Mouse (Mus musculus) hindbrain, embryonic 10.5 days (tissue): ENCODE results near the gene Calr3. TPM values are rescaled to one million over a fixed set of nuclear protein-coding genes. Genes with fewer than 3 reads are reported as not detected.
A peak's percentile ranks its signal among the peaks of the same experiment; 100 is the strongest.

Experiments used
- DNase-seq: peaks from one replicate; pipeline ENCODE4 v3.0.0-alpha.2; 2017; ENCODE audit warnings: low spot score
- H3K27ac ChIP-seq: fragments of 300-500 bp; sonication (generic); 2 replicates; pipeline ENCODE4 v1.5.1; 2016; ENCODE audit warnings: mild to moderate bottlenecking, moderate library complexity
- H3K27me3 ChIP-seq: fragments of 300-500 bp; sonication (generic); 2 replicates; pipeline ENCODE4 v1.6.1; 2016; ENCODE audit warnings: mild to moderate bottlenecking; ENCODE audit not compliant: poor library complexity, insufficient read depth, severe bottlenecking
- H3K36me3 ChIP-seq: fragments of 300-500 bp; sonication (generic); 2 replicates; pipeline ENCODE4 v1.6.1; 2016; ENCODE audit warnings: mild to moderate bottlenecking, moderate library complexity
- H3K4me1 ChIP-seq: fragments of 300-500 bp; sonication (generic); replicated peaks from 2 replicates; pipeline ENCODE4 v1.6.1; 2016; ENCODE audit warnings: mild to moderate bottlenecking
- H3K4me3 ChIP-seq: fragments of 300-500 bp; sonication (generic); 2 replicates; pipeline ENCODE4 v1.5.1; 2016; ENCODE audit warnings: mild to moderate bottlenecking, moderate library complexity
- H3K9me3 ChIP-seq: fragments of 300-500 bp; sonication (generic); 2 replicates; pipeline ENCODE4 v1.6.1; 2016; ENCODE audit warnings: mild to moderate bottlenecking, moderate library complexity
- WGBS: fragments of 180-500 bp; shearing (Covaris S2); methylation state at CpG from one replicate; pipeline ENCODE4 v1.1.7; 2016; 5-methylcytosine and 5-hydroxymethylcytosine counted together
- polyA plus RNA-seq: library from polyadenylated mRNA; unstranded; fragments of >200 nt; fragmentation: Nextera tagmentation; extraction: Ambion mirVana; gene quantifications from 2 replicates; pipeline ENCODE4 v1.2.1, GENCODE M21; 2016

The Calr3 gene
- 0.80 and 1.6 TPM in 2 replicates for polyA plus RNA-seq

- peaks cover 18% of the 10 kb centered on the region for H3K36me3 ChIP-seq
- 5% methylated on average over 34 of the region's 34 CpGs for WGBS
- H3K27me3 ChIP-seq, result no peaks in the 10 kb centered on the region
- peaks cover 12% of the 10 kb centered on the region; the same call in 1 of the 2 replicates for H3K4me1 ChIP-seq
- peak within 1 kb of the TSS; percentile 91 for H3K27ac ChIP-seq
- no peaks in the 10 kb centered on the region for H3K9me3 ChIP-seq
- peak; percentile 97 for DNase-seq
- peak within 1 kb of the TSS; percentile 57 for H3K4me3 ChIP-seq
Measured at GRCm38 (mm10) chr8:72443338-72443993, at the start of gene Calr3, which contains the start of gene 1700030K09Rik. TSS of gene Calr3 (minus strand) at chr8:72443870. TSS of gene 1700030K09Rik (plus strand) at chr8:72443880.

- H3K36me3 ChIP-seq, result peaks cover 56% of the 10 kb centered on the region
- no peaks in the 10 kb centered on the region for H3K27me3 ChIP-seq
- H3K4me1 ChIP-seq, result peaks cover 35% of the 10 kb centered on the region
- DNase-seq, result peak; percentile 16
- peak overlapping the region; percentile 95 for H3K4me3 ChIP-seq
- H3K27ac ChIP-seq, result peak overlapping the region; percentile 90
- WGBS, result 17% methylated on average over 8 of the region's 8 CpGs
- no peaks in the 10 kb centered on the region for H3K9me3 ChIP-seq
Measured at GRCm38 (mm10) chr8:72493381-72493780, 49.7 kb upstream of the Calr3 start.

GRCm38 (mm10) chr8:72492622-72493081, 49.0 kb upstream of the Calr3 start:
- Histone ChIP-seq H3K27ac (peak overlapping the region; percentile 90), H3K27me3 (no peaks in the 10 kb centered on the region), H3K9me3 (no peaks in the 10 kb centered on the region), H3K4me1 (peaks cover 35% of the 10 kb centered on the region), H3K36me3 (peaks cover 57% of the 10 kb centered on the region), H3K4me3 (peak overlapping the region; percentile 95)
- DNase-seq, result peak; percentile 99
- under 1% methylated on average over 55 of the region's 56 CpGs for WGBS

- DNase-seq, result no peak
- under 1% methylated on average over 98 of the region's 98 CpGs for WGBS
Measured at GRCm38 (mm10) chr8:72491680-72492621, 48.3 kb upstream of the Calr3 start, which contains the start of gene Slc35e1. TSS of gene Slc35e1 (minus strand) at chr8:72492614.

GRCm38 (mm10) chr8:72491017-72491416, 47.3 kb upstream of the Calr3 start:
- DNase-seq, result no peak
- peak overlapping the region; percentile 95 for H3K4me3 ChIP-seq

More at GRCm38 (mm10) chr8:72491680-72492621, 48.3 kb upstream of the Calr3 start, which contains the start of gene Slc35e1:
- peak within 1 kb of the TSS; percentile 95 for H3K4me3 ChIP-seq
- H3K4me1 ChIP-seq, result peaks cover 35% of the 10 kb centered on the region
- no peaks in the 10 kb centered on the region for H3K27me3 ChIP-seq
- H3K36me3 ChIP-seq, result peaks cover 58% of the 10 kb centered on the region
- peak within 1 kb of the TSS; percentile 90 for H3K27ac ChIP-seq
- no peaks in the 10 kb centered on the region for H3K9me3 ChIP-seq

GRCm38 (mm10) chr8:72487014-72487413, 43.3 kb upstream of the Calr3 start:
- no peak overlapping the region for H3K4me3 ChIP-seq
- peaks cover 19% of the 10 kb centered on the region for H3K4me1 ChIP-seq
- no peaks in the 10 kb centered on the region for H3K27me3 ChIP-seq
- peaks cover 79% of the 10 kb centered on the region for H3K36me3 ChIP-seq
- DNase-seq, result no peak
- no peak overlapping the region for H3K27ac ChIP-seq
- H3K9me3 ChIP-seq, result no peaks in the 10 kb centered on the region

More at GRCm38 (mm10) chr8:72491017-72491416, 47.3 kb upstream of the Calr3 start:
- Histone ChIP-seq H3K27me3 (no peaks in the 10 kb centered on the region), H3K4me1 (peaks cover 35% of the 10 kb centered on the region), H3K36me3 (peaks cover 58% of the 10 kb centered on the region), H3K27ac (no peak overlapping the region), H3K9me3 (no peaks in the 10 kb centered on the region)
- WGBS, result 93% methylated on average over 2 of the region's 2 CpGs

GRCm38 (mm10) chr8:72485456-72486199, 42.0 kb upstream of the Calr3 start:
- DNase-seq, result no peak
- Histone ChIP-seq H3K4me1 (peaks cover 5% of the 10 kb centered on the region), H3K27me3 (no peaks in the 10 kb centered on the region), H3K4me3 (no peak overlapping the region), H3K9me3 (no peaks in the 10 kb centered on the region), H3K36me3 (peaks cover 92% of the 10 kb centered on the region), H3K27ac (no peak overlapping the region)
- WGBS, result 85% methylated on average over 6 of the region's 6 CpGs

GRCm38 (mm10) chr8:72474826-72475546, 31.3 kb upstream of the Calr3 start, which contains the start of gene Cherp:
TSS of gene Cherp (minus strand) at chr8:72475226.
- Histone ChIP-seq H3K9me3 (no peaks in the 10 kb centered on the region), H3K4me1 (peaks cover 23% of the 10 kb centered on the region), H3K27me3 (no peaks in the 10 kb centered on the region), H3K27ac (peak within 1 kb of the TSS; percentile 94), H3K36me3 (peaks cover 48% of the 10 kb centered on the region), H3K4me3 (peak within 1 kb of the TSS; percentile 93)
- DNase-seq, result peak; percentile 98
- under 1% methylated on average over 80 of the region's 80 CpGs for WGBS

- peaks cover 79% of the 10 kb centered on the region for H3K36me3 ChIP-seq
- H3K9me3 ChIP-seq, result no peaks in the 10 kb centered on the region
- peaks cover 14% of the 10 kb centered on the region for H3K4me1 ChIP-seq
- no peak overlapping the region for H3K4me3 ChIP-seq
- DNase-seq, result no peak
- H3K27ac ChIP-seq, result no peak overlapping the region
- WGBS, result 95% methylated on average over 7 of the region's 7 CpGs
- H3K27me3 ChIP-seq, result no peaks in the 10 kb centered on the region
Measured at GRCm38 (mm10) chr8:72470684-72471083, 27.0 kb upstream of the Calr3 start.

- H3K4me1 ChIP-seq, result peaks cover 13% of the 10 kb centered on the region
- no peaks in the 10 kb centered on the region for H3K9me3 ChIP-seq
- DNase-seq, result no peak
- H3K27me3 ChIP-seq, result no peaks in the 10 kb centered on the region
- no peak overlapping the region for H3K4me3 ChIP-seq
- 90% methylated on average over 8 of the region's 8 CpGs for WGBS
- H3K27ac ChIP-seq, result no peak overlapping the region
- H3K36me3 ChIP-seq, result peaks cover 86% of the 10 kb centered on the region
Measured at GRCm38 (mm10) chr8:72469984-72470383, 26.3 kb upstream of the Calr3 start.

- no peak for DNase-seq
- no peak overlapping the region for H3K27ac ChIP-seq
- H3K4me1 ChIP-seq, result peaks cover 10% of the 10 kb centered on the region
- WGBS, result 93% methylated on average over 2 of the region's 2 CpGs
- H3K9me3 ChIP-seq, result no peaks in the 10 kb centered on the region
- H3K36me3 ChIP-seq, result peaks cover 93% of the 10 kb centered on the region
- no peak overlapping the region for H3K4me3 ChIP-seq
- no peaks in the 10 kb centered on the region for H3K27me3 ChIP-seq
Measured at GRCm38 (mm10) chr8:72469243-72469642, 25.6 kb upstream of the Calr3 start.
